Mouse (Mus musculus): ENCODE data around the gene Marc2. TPM values are rescaled to one million over a fixed set of nuclear protein-coding genes. Genes with fewer than 3 reads are reported as not detected.

Gene Marc2
- polyA plus RNA-seq, 1 experiment = 99.6 TPM

GRCm38 (mm10) chr1:184870646-184871385, 24.6 kb upstream of the Marc2 start:
- H3K27me3 ChIP-seq (ENCODE audit: control insufficient read depth, insufficient read depth, insufficient read length) = peaks cover 16% of the 10 kb centered on the region
- no peaks in the 10 kb centered on the region for H3K36me3 ChIP-seq (ENCODE audit: control insufficient read depth, insufficient read depth)
- no peaks in the 10 kb centered on the region for H3K79me2 ChIP-seq (ENCODE audit: control insufficient read depth, insufficient read depth)
- no peak overlapping the region for H3K4me2 ChIP-seq (ENCODE audit: low read depth)
- no peak overlapping the region for H3K4me3 ChIP-seq
- no peak for TF ChIP-seq POLR2A (IDR thresholded peaks at IDR 0.05; ENCODE audit: insufficient read length, low read depth)
- TF ChIP-seq E2F4 (IDR thresholded peaks at IDR 0.05; ENCODE audit: insufficient read depth) = no peak
- TF ChIP-seq CEBPB (IDR thresholded peaks at IDR 0.05; ENCODE audit: insufficient read depth, poor library complexity, severe bottlenecking) = no peak
- TF ChIP-seq MYOD1 (IDR thresholded peaks at IDR 0.05; ENCODE audit: control insufficient read depth in 1 of 3, insufficient read length in 2 of 3, low read depth in 2 of 3) = no peak
- TF ChIP-seq REST (IDR thresholded peaks at IDR 0.05; ENCODE audit: insufficient read depth, insufficient read length) = no peak
- TF ChIP-seq MAX (IDR thresholded peaks at IDR 0.05; ENCODE audit: low read depth) = no peak
- TF ChIP-seq POLR2AphosphoS2 (IDR thresholded peaks at IDR 0.05; ENCODE audit: insufficient read length, low read depth) = no peak
- no peak for TF ChIP-seq TCF12 (IDR thresholded peaks at IDR 0.05; ENCODE audit: insufficient read depth, poor library complexity, severe bottlenecking)
- no peak for TF ChIP-seq USF1 (IDR thresholded peaks at IDR 0.05; ENCODE audit: low read depth)
- TF ChIP-seq TCF3 (IDR thresholded peaks at IDR 0.05; ENCODE audit: insufficient read length, low read depth) = no peak
- no peak for TF ChIP-seq MYOG (IDR thresholded peaks at IDR 0.05; ENCODE audit: control insufficient read depth in 1 of 3, insufficient read depth in 1 of 3, insufficient read length in 2 of 3, low read depth in 2 of 3)
- no peak for TF ChIP-seq SRF (IDR thresholded peaks at IDR 0.05; ENCODE audit: control insufficient read depth, insufficient read length, low read depth)
- no peak overlapping the region for H3ac ChIP-seq (ENCODE audit: control insufficient read depth, insufficient read length)

GRCm38 (mm10) chr1:184869939-184870565, 23.8 kb upstream of the Marc2 start:
- Histone ChIP-seq H3K27me3 (ENCODE audit: control insufficient read depth, insufficient read depth, insufficient read length) (peaks cover 9% of the 10 kb centered on the region), H3K4me2 (ENCODE audit: low read depth) (no peak overlapping the region), H3ac (ENCODE audit: control insufficient read depth, insufficient read length) (no peak overlapping the region), H3K79me2 (ENCODE audit: control insufficient read depth, insufficient read depth) (no peaks in the 10 kb centered on the region), H3K4me3 (no peak overlapping the region), H3K36me3 (ENCODE audit: control insufficient read depth, insufficient read depth) (no peaks in the 10 kb centered on the region)
- TF ChIP-seq REST (IDR thresholded peaks at IDR 0.05; ENCODE audit: insufficient read depth, insufficient read length) = no peak
- TF ChIP-seq TCF3 (IDR thresholded peaks at IDR 0.05; ENCODE audit: insufficient read length, low read depth) = no peak
- no peak for TF ChIP-seq CEBPB (IDR thresholded peaks at IDR 0.05; ENCODE audit: insufficient read depth, poor library complexity, severe bottlenecking)
- TF ChIP-seq SRF (IDR thresholded peaks at IDR 0.05; ENCODE audit: control insufficient read depth, insufficient read length, low read depth) = no peak
- TF ChIP-seq MYOG (IDR thresholded peaks at IDR 0.05; ENCODE audit: control insufficient read depth in 1 of 3, insufficient read depth in 1 of 3, insufficient read length in 2 of 3, low read depth in 2 of 3) = no peak
- no peak for TF ChIP-seq POLR2A (IDR thresholded peaks at IDR 0.05; ENCODE audit: insufficient read length, low read depth)

- no peaks in the 10 kb centered on the region for H3K36me3 ChIP-seq (ENCODE audit: control insufficient read depth, insufficient read depth)
- no peaks in the 10 kb centered on the region for H3K27me3 ChIP-seq (ENCODE audit: control insufficient read depth, insufficient read depth, insufficient read length)
- H3K79me2 ChIP-seq (ENCODE audit: control insufficient read depth, insufficient read depth) = no peaks in the 10 kb centered on the region
- no peak overlapping the region for H3ac ChIP-seq (ENCODE audit: control insufficient read depth, insufficient read length)
- TF ChIP-seq MYOD1 (IDR thresholded peaks at IDR 0.05; ENCODE audit: control insufficient read depth in 1 of 3, insufficient read length in 2 of 3, low read depth in 2 of 3) = no peak
- TF ChIP-seq POLR2A (IDR thresholded peaks at IDR 0.05; ENCODE audit: insufficient read length, low read depth) = no peak
- no peak for TF ChIP-seq SRF (IDR thresholded peaks at IDR 0.05; ENCODE audit: control insufficient read depth, insufficient read length, low read depth)
- no peak for TF ChIP-seq REST (IDR thresholded peaks at IDR 0.05; ENCODE audit: insufficient read depth, insufficient read length)
- TF ChIP-seq E2F4 (IDR thresholded peaks at IDR 0.05; ENCODE audit: insufficient read depth) = no peak
- no peak for TF ChIP-seq TCF12 (IDR thresholded peaks at IDR 0.05; ENCODE audit: insufficient read depth, poor library complexity, severe bottlenecking)
- no peak for TF ChIP-seq MAX (IDR thresholded peaks at IDR 0.05; ENCODE audit: low read depth)
- TF ChIP-seq USF1 (IDR thresholded peaks at IDR 0.05; ENCODE audit: low read depth) = no peak
- no peak for TF ChIP-seq TCF3 (IDR thresholded peaks at IDR 0.05; ENCODE audit: insufficient read length, low read depth)
- TF ChIP-seq MYOG (IDR thresholded peaks at IDR 0.05; ENCODE audit: control insufficient read depth in 1 of 3, insufficient read depth in 1 of 3, insufficient read length in 2 of 3, low read depth in 2 of 3) = no peak
- TF ChIP-seq POLR2AphosphoS2 (IDR thresholded peaks at IDR 0.05; ENCODE audit: insufficient read length, low read depth) = no peak
- no peak overlapping the region for H3K4me3 ChIP-seq
- no peak overlapping the region for H3K4me2 ChIP-seq (ENCODE audit: low read depth)
These were observed 21.4 kb upstream of the Marc2 start for GRCm38 (mm10) chr1:184867640-184868120.

DNA sequence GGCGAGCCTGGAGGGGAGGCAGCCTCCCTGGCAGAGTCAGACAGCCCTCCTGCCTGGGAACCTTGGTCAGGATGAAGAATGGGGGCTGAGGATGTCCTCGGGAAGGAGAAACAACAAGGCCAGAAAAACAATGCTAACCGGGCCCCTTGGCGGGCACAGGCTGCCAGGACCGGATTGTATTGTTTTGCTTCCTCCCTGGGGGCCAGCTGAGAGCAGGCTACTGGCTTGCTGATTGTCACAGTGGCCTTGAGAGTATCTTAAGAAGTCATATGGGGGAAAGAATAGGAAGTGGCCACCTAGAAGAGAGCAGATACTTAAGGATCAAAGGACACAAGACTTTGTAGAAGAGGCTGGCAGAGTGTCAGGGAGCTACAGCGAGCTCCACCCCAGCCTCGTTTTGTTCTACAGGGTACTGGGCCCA, 18.1 kb upstream of the Marc2 start:
- H3K4me3 ChIP-seq = no peak overlapping the region
- no peaks in the 10 kb centered on the region for H3K79me2 ChIP-seq (ENCODE audit: control insufficient read depth, insufficient read depth)
- no peak overlapping the region for H3K4me2 ChIP-seq (ENCODE audit: low read depth)
- TF ChIP-seq MAX (IDR thresholded peaks at IDR 0.05; ENCODE audit: low read depth) (no peak), TCF3 (IDR thresholded peaks at IDR 0.05; ENCODE audit: insufficient read length, low read depth) (no peak), MYOG (IDR thresholded peaks at IDR 0.05; ENCODE audit: control insufficient read depth in 1 of 3, insufficient read depth in 1 of 3, insufficient read length in 2 of 3, low read depth in 2 of 3) (no peak), CEBPB (IDR thresholded peaks at IDR 0.05; ENCODE audit: insufficient read depth, poor library complexity, severe bottlenecking) (no peak), POLR2AphosphoS2 (IDR thresholded peaks at IDR 0.05; ENCODE audit: insufficient read length, low read depth) (no peak)
- H3K27me3 ChIP-seq (ENCODE audit: control insufficient read depth, insufficient read depth, insufficient read length) = no peaks in the 10 kb centered on the region
- no peak overlapping the region for H3ac ChIP-seq (ENCODE audit: control insufficient read depth, insufficient read length)
- H3K36me3 ChIP-seq (ENCODE audit: control insufficient read depth, insufficient read depth) = no peaks in the 10 kb centered on the region

Measured in myocyte (in vitro differentiated cells).